Mouse (Mus musculus): Measurements from ENCODE around the gene Jmjd6. TPM values are rescaled to one million over a fixed set of nuclear protein-coding genes. Genes with fewer than 3 reads are reported as not detected.

Jmjd6 gene
- polyA plus RNA-seq, 1 experiment from 2014 or later, result 65.7 TPM

- Histone ChIP-seq H3K9me3 (no peaks in the 10 kb centered on the region), H3K4me3 (no peak overlapping the region), H3K9ac (no peak overlapping the region), H3K4me2 (no peak overlapping the region), H3K27ac (no peak overlapping the region; the same call in 1 of the 2 replicates), H3K4me1 (peaks cover 28% of the 10 kb centered on the region), H3K36me3 (no peaks in the 10 kb centered on the region), H3K27me3 (no peaks in the 10 kb centered on the region)
- 69% methylated on average over 5 of the region's 5 CpGs for WGBS
- ATAC-seq (ENCODE audit: borderline replicate concordance, extremely low read depth, low FRiP score, low TSS enrichment), result no peak
Measured at GRCm38 (mm10) chr11:116819932-116820593, 23.2 kb downstream of the Jmjd6 start.

- Histone ChIP-seq H3K4me3 (no peak overlapping the region), H3K4me2 (no peak overlapping the region), H3K36me3 (no peaks in the 10 kb centered on the region), H3K27me3 (no peaks in the 10 kb centered on the region), H3K4me1 (peaks cover 41% of the 10 kb centered on the region), H3K9ac (no peak overlapping the region), H3K9me3 (no peaks in the 10 kb centered on the region), H3K27ac (no peak overlapping the region)
- no peak for ATAC-seq (ENCODE audit: borderline replicate concordance, extremely low read depth, low FRiP score, low TSS enrichment)
- 42% methylated on average over 8 of the region's 8 CpGs for WGBS
Measured at GRCm38 (mm10) chr11:116818722-116819121, 24.5 kb downstream of the Jmjd6 start.

GRCm38 (mm10) chr11:116817567-116817966 lies 25.7 kb downstream of the Jmjd6 start:
- Histone ChIP-seq H3K36me3 (no peaks in the 10 kb centered on the region), H3K27ac (no peak overlapping the region), H3K4me3 (no peak overlapping the region), H3K4me1 (peaks cover 53% of the 10 kb centered on the region), H3K9me3 (no peaks in the 10 kb centered on the region), H3K9ac (no peak overlapping the region), H3K4me2 (no peak overlapping the region), H3K27me3 (no peaks in the 10 kb centered on the region)
- no peak for ATAC-seq (ENCODE audit: borderline replicate concordance, extremely low read depth, low FRiP score, low TSS enrichment)
- WGBS, result 94% methylated on average over 5 of the region's 5 CpGs

GRCm38 (mm10) chr11:116816769-116817168 lies 26.5 kb downstream of the Jmjd6 start:
- no peak for ATAC-seq (ENCODE audit: borderline replicate concordance, extremely low read depth, low FRiP score, low TSS enrichment)
- WGBS, result 73% methylated on average over 5 of the region's 5 CpGs
- no peaks in the 10 kb centered on the region for H3K27me3 ChIP-seq

GRCm38 (mm10) chr11:116814884-116815415 lies 28.3 kb downstream of the Jmjd6 start:
- ATAC-seq (ENCODE audit: borderline replicate concordance, extremely low read depth, low FRiP score, low TSS enrichment), result no peak
- H3K4me1 ChIP-seq, result peaks cover 50% of the 10 kb centered on the region
- WGBS, result 32% methylated on average over 7 of the region's 7 CpGs
- H3K4me2 ChIP-seq, result peak overlapping the region; percentile 36
- H3K27me3 ChIP-seq, result no peaks in the 10 kb centered on the region; the same call in 1 of the 2 replicates
- H3K4me3 ChIP-seq, result no peak overlapping the region
- H3K9me3 ChIP-seq, result no peaks in the 10 kb centered on the region
- H3K9ac ChIP-seq, result no peak overlapping the region
- H3K36me3 ChIP-seq, result no peaks in the 10 kb centered on the region
- H3K27ac ChIP-seq, result peak overlapping the region; percentile 91

More at GRCm38 (mm10) chr11:116816769-116817168, 26.5 kb downstream of the Jmjd6 start:
- H3K36me3 ChIP-seq, result no peaks in the 10 kb centered on the region
- H3K4me2 ChIP-seq, result no peak overlapping the region
- peaks cover 54% of the 10 kb centered on the region for H3K4me1 ChIP-seq
- no peaks in the 10 kb centered on the region for H3K9me3 ChIP-seq
- H3K9ac ChIP-seq, result no peak overlapping the region
- no peak overlapping the region for H3K4me3 ChIP-seq
- H3K27ac ChIP-seq, result no peak overlapping the region

- Histone ChIP-seq H3K4me2 (peak overlapping the region; percentile 36), H3K36me3 (no peaks in the 10 kb centered on the region), H3K4me1 (peaks cover 50% of the 10 kb centered on the region), H3K4me3 (no peak overlapping the region), H3K27me3 (no peaks in the 10 kb centered on the region; the same call in 1 of the 2 replicates), H3K9ac (no peak overlapping the region), H3K27ac (peak overlapping the region; percentile 91), H3K9me3 (no peaks in the 10 kb centered on the region)
- WGBS, result 21% methylated on average over 20 of the region's 20 CpGs
- ATAC-seq (ENCODE audit: borderline replicate concordance, extremely low read depth, low FRiP score, low TSS enrichment), result peak; percentile 86
Measured at GRCm38 (mm10) chr11:116814076-116814883, 29.0 kb downstream of the Jmjd6 start.

- no peaks in the 10 kb centered on the region for H3K9me3 ChIP-seq
- H3K4me1 ChIP-seq, result peaks cover 50% of the 10 kb centered on the region
- no peak for ATAC-seq (ENCODE audit: borderline replicate concordance, extremely low read depth, low FRiP score, low TSS enrichment)
- no peaks in the 10 kb centered on the region for H3K36me3 ChIP-seq
- H3K9ac ChIP-seq, result no peak overlapping the region
- 78% methylated on average over 13 of the region's 13 CpGs for WGBS
- H3K4me2 ChIP-seq, result 0 out of 2 replicates have a peak overlapping the region, but pooled peaks have one; percentile 2
- no peak overlapping the region for H3K4me3 ChIP-seq
- no peaks in the 10 kb centered on the region; the same call in 1 of the 2 replicates for H3K27me3 ChIP-seq
- H3K27ac ChIP-seq, result peak overlapping the region; percentile 91
Measured at GRCm38 (mm10) chr11:116813610-116814009, 29.6 kb downstream of the Jmjd6 start.

GRCm38 (mm10) chr11:116812793-116813529 lies 30.3 kb downstream of the Jmjd6 start:
- Histone ChIP-seq H3K36me3 (no peaks in the 10 kb centered on the region), H3K27me3 (no peaks in the 10 kb centered on the region; the same call in 1 of the 2 replicates), H3K9ac (no peak overlapping the region), H3K4me2 (peak overlapping the region; percentile 4; the same call in 1 of the 2 replicates), H3K4me1 (peaks cover 52% of the 10 kb centered on the region), H3K4me3 (no peak overlapping the region), H3K27ac (peak overlapping the region; percentile 91), H3K9me3 (no peaks in the 10 kb centered on the region)
- WGBS, result 33% methylated on average over 21 of the region's 21 CpGs
- ATAC-seq (ENCODE audit: borderline replicate concordance, extremely low read depth, low FRiP score, low TSS enrichment), result 0 out of 2 replicates have a peak, but pooled peaks have one; percentile 3

- H3K27ac ChIP-seq, result peak overlapping the region; percentile 70
Measured at GRCm38 (mm10) chr11:116810983-116811901, 32.0 kb downstream of the Jmjd6 start.

GRCm38 (mm10) chr11:116810528-116810927 lies 32.7 kb downstream of the Jmjd6 start:
- Histone ChIP-seq H3K9me3 (no peaks in the 10 kb centered on the region), H3K9ac (no peak overlapping the region), H3K27ac (no peak overlapping the region), H3K4me2 (no peak overlapping the region), H3K4me3 (no peak overlapping the region), H3K36me3 (no peaks in the 10 kb centered on the region), H3K4me1 (peaks cover 53% of the 10 kb centered on the region), H3K27me3 (no peaks in the 10 kb centered on the region; the same call in 1 of the 2 replicates)
- WGBS, result 69% methylated on average over 11 of the region's 11 CpGs
- no peak for ATAC-seq (ENCODE audit: borderline replicate concordance, extremely low read depth, low FRiP score, low TSS enrichment)

More at GRCm38 (mm10) chr11:116810983-116811901, 32.0 kb downstream of the Jmjd6 start:
- Histone ChIP-seq H3K4me2 (peak overlapping the region; percentile 71), H3K4me1 (peaks cover 54% of the 10 kb centered on the region), H3K4me3 (peak overlapping the region; percentile 27), H3K9ac (peak overlapping the region; percentile 11; the same call in 1 of the 2 replicates), H3K27me3 (no peaks in the 10 kb centered on the region; the same call in 1 of the 2 replicates), H3K9me3 (no peaks in the 10 kb centered on the region), H3K36me3 (no peaks in the 10 kb centered on the region)
- peak; percentile 69 for ATAC-seq (ENCODE audit: borderline replicate concordance, extremely low read depth, low FRiP score, low TSS enrichment)
- 9% methylated on average over 30 of the region's 32 CpGs for WGBS
